Mouse (Mus musculus) embryonic facial prominence, embryonic 14.5 days (tissue): ENCODE measurements around the gene Adamtsl1. TPM values are rescaled to one million over a fixed set of nuclear protein-coding genes. Genes with fewer than 3 reads are reported as not detected.
A peak's percentile ranks its signal among the peaks of the same experiment; 100 is the strongest.

Experiments used
- ATAC-seq: fragments of 200-750 bp; cut with Nextera tagmentation; 2 replicates; pipeline ENCODE4 v1.8.0; 2017; ENCODE audit warnings: low read depth, moderate number of reproducible peaks, moderate TSS enrichment
- DNase-seq: peaks from one replicate; pipeline ENCODE4 v3.0.0-alpha.2; 2015; ENCODE audit warnings: low spot score
- H3K27ac ChIP-seq: fragments of 300-500 bp; sonication (generic); replicated peaks from 2 replicates; pipeline ENCODE4 v1.5.1; 2014; ENCODE audit warnings: low read depth, mild to moderate bottlenecking, low read length, moderate library complexity
- H3K27me3 ChIP-seq: fragments of 300-500 bp; sonication (generic); replicated peaks from 2 replicates; pipeline ENCODE4 v1.6.1; 2014; ENCODE audit warnings: low read length; ENCODE audit not compliant: control insufficient read depth, insufficient read depth
- H3K36me3 ChIP-seq: fragments of 300-500 bp; sonication (generic); 2 replicates; pipeline ENCODE4 v1.6.1; 2014; ENCODE audit warnings: low read length, mixed read lengths; ENCODE audit not compliant: control insufficient read depth, insufficient read depth
- H3K4me1 ChIP-seq: fragments of 300-500 bp; sonication (generic); 2 replicates; pipeline ENCODE4 v1.6.1; 2014; ENCODE audit warnings: antibody characterized with exemption, low read length; ENCODE audit not compliant: control insufficient read depth, insufficient read depth
- H3K4me2 ChIP-seq: fragments of 300-500 bp; sonication (generic); 2 replicates; pipeline ENCODE4 v1.6.1; 2014; ENCODE audit warnings: low read depth, mild to moderate bottlenecking, low read length, moderate library complexity, mixed read lengths
- H3K4me3 ChIP-seq: fragments of 300-500 bp; sonication (generic); 2 replicates; pipeline ENCODE4 v1.5.1; 2014; ENCODE audit warnings: low read depth, mild to moderate bottlenecking, low read length
- H3K9ac ChIP-seq: fragments of 300-500 bp; sonication (generic); 2 replicates; pipeline ENCODE4 v1.6.1; 2014; ENCODE audit warnings: low read depth, mild to moderate bottlenecking, low read length, moderate library complexity, mixed read lengths
- H3K9me3 ChIP-seq: fragments of 300-500 bp; sonication (generic); 2 replicates; pipeline ENCODE4 v1.6.1; 2016; ENCODE audit warnings: low read length; ENCODE audit not compliant: control insufficient read depth
- WGBS: fragments of 180-500 bp; shearing (Covaris S2); extraction: QIAGEN DNeasy Blood & Tissue Kit; methylation state at CpG from one replicate; pipeline ENCODE4 v1.1.7; 2014; 5-methylcytosine and 5-hydroxymethylcytosine counted together
- polyA plus RNA-seq: library from polyadenylated mRNA; unstranded; fragments of >200 nt; fragmentation: Nextera tagmentation; extraction: Ambion mirVana; gene quantifications from 2 replicates; pipeline ENCODE4 v1.2.1, GENCODE M21; 2014

The Adamtsl1 gene
- polyA plus RNA-seq, 1 experiment from 2014 or later: 32.2 TPM

GRCm38 (mm10) chr4:85526966-85527566, 13.1 kb downstream of the Adamtsl1 start:
- peak overlapping the region; percentile 15; the same call in 1 of the 2 replicates for H3K4me2 ChIP-seq
- peak overlapping the region; percentile 10; the same call in 1 of the 2 replicates for H3K27ac ChIP-seq
- no peaks in the 10 kb centered on the region for H3K9me3 ChIP-seq
- no peak overlapping the region for H3K4me3 ChIP-seq
- peak; percentile 63 for DNase-seq
- H3K4me1 ChIP-seq: peaks cover 9% of the 10 kb centered on the region
- WGBS: 24% methylated on average over 7 of the region's 7 CpGs
- H3K36me3 ChIP-seq: no peaks in the 10 kb centered on the region
- peak; percentile 50; the same call in 1 of the 2 replicates for ATAC-seq
- H3K9ac ChIP-seq: no peak overlapping the region
- H3K27me3 ChIP-seq: no peaks in the 10 kb centered on the region

- 86% methylated on average over 1 of the region's 1 CpGs for WGBS
- Histone ChIP-seq H3K36me3 (no peaks in the 10 kb centered on the region), H3K9me3 (no peaks in the 10 kb centered on the region), H3K27ac (no peak overlapping the region), H3K4me1 (peaks cover 9% of the 10 kb centered on the region), H3K4me2 (no peak overlapping the region), H3K9ac (no peak overlapping the region), H3K4me3 (no peak overlapping the region), H3K27me3 (no peaks in the 10 kb centered on the region)
- DNase-seq (no peak), ATAC-seq (no peak)
Observed at GRCm38 (mm10) chr4:85529852-85530251, 15.9 kb downstream of the Adamtsl1 start.

- peak; percentile 60; the same call in 1 of the 2 replicates for ATAC-seq
- Histone ChIP-seq H3K9me3 (no peaks in the 10 kb centered on the region), H3K4me2 (no peak overlapping the region), H3K27ac (no peak overlapping the region), H3K9ac (no peak overlapping the region), H3K4me1 (no peaks in the 10 kb centered on the region), H3K36me3 (no peaks in the 10 kb centered on the region), H3K27me3 (no peaks in the 10 kb centered on the region), H3K4me3 (no peak overlapping the region)
- WGBS: 39% methylated on average over 5 of the region's 5 CpGs
- DNase-seq: peak; percentile 47
Observed at GRCm38 (mm10) chr4:85539677-85540076, 25.7 kb downstream of the Adamtsl1 start.

- Histone ChIP-seq H3K4me3 (no peak overlapping the region), H3K9ac (no peak overlapping the region), H3K27me3 (no peaks in the 10 kb centered on the region), H3K27ac (no peak overlapping the region), H3K9me3 (no peaks in the 10 kb centered on the region), H3K36me3 (no peaks in the 10 kb centered on the region), H3K4me1 (no peaks in the 10 kb centered on the region), H3K4me2 (no peak overlapping the region)
- DNase-seq (no peak), ATAC-seq (no peak)
- WGBS: 83% methylated on average over 4 of the region's 4 CpGs
Observed at GRCm38 (mm10) chr4:85543221-85543620, 29.2 kb downstream of the Adamtsl1 start.

GRCm38 (mm10) chr4:85554696-85555095, 40.7 kb downstream of the Adamtsl1 start:
- no peak overlapping the region for H3K4me3 ChIP-seq
- 70% methylated on average over 3 of the region's 3 CpGs for WGBS

GRCm38 (mm10) chr4:85559753-85560152, 45.8 kb downstream of the Adamtsl1 start:
- no peak for ATAC-seq
- 82% methylated on average over 6 of the region's 6 CpGs for WGBS
- no peaks in the 10 kb centered on the region for H3K36me3 ChIP-seq

More at GRCm38 (mm10) chr4:85554696-85555095, 40.7 kb downstream of the Adamtsl1 start:
- no peaks in the 10 kb centered on the region for H3K27me3 ChIP-seq
- DNase-seq (no peak), ATAC-seq (no peak)
- H3K9me3 ChIP-seq: no peaks in the 10 kb centered on the region
- H3K4me2 ChIP-seq: no peak overlapping the region
- H3K27ac ChIP-seq: no peak overlapping the region
- H3K9ac ChIP-seq: no peak overlapping the region
- no peaks in the 10 kb centered on the region for H3K4me1 ChIP-seq
- H3K36me3 ChIP-seq: no peaks in the 10 kb centered on the region

GRCm38 (mm10) chr4:85585426-85585825, 71.5 kb downstream of the Adamtsl1 start:
- no peak overlapping the region for H3K4me3 ChIP-seq
- no peak overlapping the region for H3K9ac ChIP-seq
- 93% methylated on average over 2 of the region's 2 CpGs for WGBS
- no peaks in the 10 kb centered on the region for H3K36me3 ChIP-seq
- ATAC-seq (no peak), DNase-seq (no peak)
- no peaks in the 10 kb centered on the region for H3K9me3 ChIP-seq
- H3K4me2 ChIP-seq: no peak overlapping the region
- 0 out of 2 replicates have a peak, but pooled peaks cover 6% of the 10 kb centered on the region for H3K4me1 ChIP-seq
- H3K27ac ChIP-seq: no peak overlapping the region
- no peaks in the 10 kb centered on the region for H3K27me3 ChIP-seq

More at GRCm38 (mm10) chr4:85559753-85560152, 45.8 kb downstream of the Adamtsl1 start:
- no peak overlapping the region for H3K27ac ChIP-seq
- no peaks in the 10 kb centered on the region for H3K9me3 ChIP-seq
- H3K4me2 ChIP-seq: no peak overlapping the region
- H3K27me3 ChIP-seq: no peaks in the 10 kb centered on the region
- H3K4me1 ChIP-seq: no peaks in the 10 kb centered on the region
- no peak for DNase-seq
- H3K4me3 ChIP-seq: no peak overlapping the region
- H3K9ac ChIP-seq: no peak overlapping the region

GRCm38 (mm10) chr4:85588928-85589327, 75.0 kb downstream of the Adamtsl1 start:
- no peaks in the 10 kb centered on the region for H3K9me3 ChIP-seq
- no peaks in the 10 kb centered on the region for H3K27me3 ChIP-seq
- DNase-seq (no peak), ATAC-seq (no peak)
- H3K36me3 ChIP-seq: no peaks in the 10 kb centered on the region
- 0 out of 2 replicates have a peak, but pooled peaks cover 6% of the 10 kb centered on the region for H3K4me1 ChIP-seq
- H3K9ac ChIP-seq: no peak overlapping the region
- no peak overlapping the region for H3K4me3 ChIP-seq
- no peak overlapping the region for H3K27ac ChIP-seq
- H3K4me2 ChIP-seq: no peak overlapping the region
- WGBS: 73% methylated on average over 4 of the region's 4 CpGs

GRCm38 (mm10) chr4:85591037-85591436, 77.1 kb downstream of the Adamtsl1 start:
- no peak for DNase-seq
- WGBS: 68% methylated on average over 7 of the region's 7 CpGs

More at GRCm38 (mm10) chr4:85591037-85591436, 77.1 kb downstream of the Adamtsl1 start:
- no peaks in the 10 kb centered on the region for H3K9me3 ChIP-seq
- H3K9ac ChIP-seq: no peak overlapping the region
- H3K27me3 ChIP-seq: no peaks in the 10 kb centered on the region
- no peak for ATAC-seq
- H3K36me3 ChIP-seq: no peaks in the 10 kb centered on the region
- H3K4me3 ChIP-seq: no peak overlapping the region
- no peak overlapping the region for H3K4me2 ChIP-seq
- no peak overlapping the region for H3K27ac ChIP-seq
- H3K4me1 ChIP-seq: 0 out of 2 replicates have a peak, but pooled peaks cover 6% of the 10 kb centered on the region
